Mouse (Mus musculus) liver, embryonic 12.5 days (tissue): ENCODE results near the gene Wbp1l. TPM values are rescaled to one million over a fixed set of nuclear protein-coding genes. Genes with fewer than 3 reads are reported as not detected.
"Not testable (repeated sequence)": the region's sequence is repeated elsewhere in the genome, so short reads cannot be mapped to it uniquely, and the experiment has no call there.

Source experiments
- ATAC-seq: fragments of 200-750 bp; cut with Nextera tagmentation; 2 replicates; pipeline ENCODE4 v1.8.0; 2017; ENCODE audit warnings: moderate number of reproducible peaks, mild to moderate bottlenecking, moderate library complexity
- H3K27ac ChIP-seq: fragments of 300-500 bp; sonication (generic); 2 replicates; pipeline ENCODE4 v1.5.1; 2016; ENCODE audit warnings: mild to moderate bottlenecking
- H3K27me3 ChIP-seq: fragments of 300-500 bp; sonication (generic); replicated peaks from 2 replicates; pipeline ENCODE4 v1.6.1; 2016; ENCODE audit warnings: mild to moderate bottlenecking, moderate library complexity
- H3K36me3 ChIP-seq: fragments of 300-500 bp; sonication (generic); 2 replicates; pipeline ENCODE4 v1.6.1; 2016; ENCODE audit warnings: mild to moderate bottlenecking, moderate library complexity
- H3K4me1 ChIP-seq: fragments of 300-500 bp; sonication (generic); 2 replicates; pipeline ENCODE4 v1.6.1; 2016
- H3K4me2 ChIP-seq: fragments of 300-500 bp; sonication (generic); 2 replicates; pipeline ENCODE4 v1.6.1; 2016; ENCODE audit warnings: mild to moderate bottlenecking, moderate library complexity
- H3K4me3 ChIP-seq: fragments of 300-500 bp; sonication (generic); 2 replicates; pipeline ENCODE4 v1.5.1; 2016; ENCODE audit warnings: mild to moderate bottlenecking, moderate library complexity
- H3K9ac ChIP-seq: fragments of 300-500 bp; sonication (generic); 2 replicates; pipeline ENCODE4 v1.6.1; 2016; ENCODE audit warnings: mild to moderate bottlenecking, moderate library complexity
- H3K9me3 ChIP-seq: fragments of 300-500 bp; sonication (generic); replicated peaks from 2 replicates; pipeline ENCODE4 v1.6.1; 2016; ENCODE audit warnings: mild to moderate bottlenecking, moderate library complexity
- WGBS: fragments of 180-500 bp; shearing (Covaris S2); methylation state at CpG from one replicate; pipeline ENCODE4 v1.1.7; 2016; ENCODE audit not compliant: insufficient replicate concordance; 5-methylcytosine and 5-hydroxymethylcytosine counted together
- polyA plus RNA-seq: library from polyadenylated mRNA; unstranded; fragments of >200 nt; fragmentation: Nextera tagmentation; extraction: Ambion mirVana; gene quantifications from 2 replicates; pipeline ENCODE4 v1.2.1, GENCODE M21; 2016

Gene Wbp1l
- polyA plus RNA-seq, result 24.4 and 24.9 TPM in 2 replicates

DNA sequence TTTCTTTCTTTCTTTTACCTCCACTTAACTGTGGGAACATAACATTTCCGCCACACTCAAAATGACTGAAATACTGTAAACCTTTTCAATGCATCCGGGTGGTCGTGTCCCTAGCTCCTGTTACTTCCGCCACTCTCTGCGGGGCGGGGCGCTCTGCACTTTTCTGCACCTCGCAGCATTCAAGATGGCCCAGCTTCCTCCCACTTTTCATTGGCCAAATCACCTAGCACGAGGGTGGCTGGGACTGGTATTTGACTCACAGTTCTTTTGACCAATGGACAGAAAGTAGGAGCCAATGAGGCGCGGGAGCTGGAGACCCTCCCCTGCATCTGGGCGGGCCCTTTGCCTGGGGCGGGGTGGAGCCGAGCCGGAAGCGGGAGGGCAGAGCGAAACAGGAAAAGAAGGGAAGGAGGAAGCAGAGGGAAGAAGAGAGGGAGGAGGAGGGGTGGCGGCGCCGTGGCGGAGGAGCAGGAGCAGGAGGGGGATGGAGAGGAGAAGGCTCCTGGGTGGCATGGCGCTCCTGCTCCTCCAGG is at the start of gene Wbp1l:
Gene Wbp1l (plus strand): TSS at position 365 of the 533 bp plus-strand sequence.
- peak within 1 kb of the TSS; percentile 99 for H3K4me3 ChIP-seq
- ATAC-seq, result peak; percentile 99
- no peaks in the 10 kb centered on the region for H3K9me3 ChIP-seq
- WGBS, result 0% methylated on average over 22 of the region's 22 CpGs
- H3K27me3 ChIP-seq, result no peaks in the 10 kb centered on the region
- H3K9ac ChIP-seq, result peak within 1 kb of the TSS; percentile 89
- peaks cover 36% of the 10 kb centered on the region for H3K36me3 ChIP-seq
- peaks cover 43% of the 10 kb centered on the region for H3K4me1 ChIP-seq
- peak within 1 kb of the TSS; percentile 80 for H3K27ac ChIP-seq
- H3K4me2 ChIP-seq, result peak within 1 kb of the TSS; percentile 95

DNA sequence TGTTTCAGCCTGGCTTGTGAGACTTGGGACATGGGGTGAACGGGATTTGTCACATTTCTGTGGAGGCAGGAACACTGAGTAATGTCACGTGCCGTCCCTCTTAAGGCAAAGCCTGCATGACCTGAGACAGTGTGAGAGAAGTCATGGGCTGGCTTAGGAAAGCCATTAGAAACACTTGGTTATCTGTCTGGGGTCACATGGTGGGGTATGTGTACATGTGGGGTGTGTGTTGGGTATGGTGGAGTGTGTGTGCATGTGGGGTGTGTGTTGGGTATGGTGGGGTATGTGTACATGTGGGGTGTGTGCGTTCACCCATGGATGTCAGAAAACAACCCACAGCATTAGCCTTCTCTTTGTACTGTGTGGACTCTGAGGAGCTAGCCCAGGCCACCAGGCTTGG is 48.5 kb upstream of the Wbp1l start:
- WGBS, result 80% methylated on average over 4 of the region's 4 CpGs

GRCm38 (mm10) chr19:46552496-46552895 is 46.4 kb upstream of the Wbp1l start:
- H3K9ac ChIP-seq, result no peak overlapping the region
- no peak overlapping the region for H3K4me3 ChIP-seq
- H3K27me3 ChIP-seq, result no peaks in the 10 kb centered on the region
- H3K36me3 ChIP-seq, result peaks cover 45% of the 10 kb centered on the region
- no peak overlapping the region for H3K4me2 ChIP-seq
- 58% methylated on average over 4 of the region's 4 CpGs for WGBS
- H3K4me1 ChIP-seq, result peaks cover 30% of the 10 kb centered on the region
- H3K27ac ChIP-seq, result peak overlapping the region; percentile 64; the same call in 1 of the 2 replicates
- ATAC-seq, result no peak
- no peaks in the 10 kb centered on the region for H3K9me3 ChIP-seq

More for the DNA sequence above, 48.5 kb upstream of the Wbp1l start:
- H3K4me1 ChIP-seq, result peaks cover 34% of the 10 kb centered on the region
- H3K4me2 ChIP-seq, result no peak overlapping the region
- ATAC-seq, result no peak; the same call in 1 of the 2 replicates
- no peaks in the 10 kb centered on the region for H3K9me3 ChIP-seq
- H3K4me3 ChIP-seq, result no peak overlapping the region
- H3K9ac ChIP-seq, result no peak overlapping the region
- no peak overlapping the region for H3K27ac ChIP-seq
- no peaks in the 10 kb centered on the region for H3K27me3 ChIP-seq
- peaks cover 35% of the 10 kb centered on the region for H3K36me3 ChIP-seq

- Histone ChIP-seq H3K27me3 (no peaks in the 10 kb centered on the region), H3K36me3 (peaks cover 41% of the 10 kb centered on the region), H3K9ac (peak overlapping the region; percentile 53), H3K4me3 (no peak overlapping the region), H3K4me2 (peak overlapping the region; percentile 61), H3K27ac (peak overlapping the region; percentile 88), H3K9me3 (no peaks in the 10 kb centered on the region), H3K4me1 (peaks cover 31% of the 10 kb centered on the region)
- ATAC-seq, result peak; percentile 89
- 13% methylated on average over 11 of the region's 11 CpGs for WGBS
These were observed 45.3 kb upstream of the Wbp1l start for GRCm38 (mm10) chr19:46553541-46553955.

GRCm38 (mm10) chr19:46558009-46558408 is 40.9 kb upstream of the Wbp1l start:
- WGBS, result 72% methylated on average over 8 of the region's 8 CpGs
- Histone ChIP-seq H3K4me2 (no peak overlapping the region), H3K27ac (no peak overlapping the region), H3K36me3 (peaks cover 13% of the 10 kb centered on the region), H3K9me3 (no peaks in the 10 kb centered on the region), H3K9ac (no peak overlapping the region), H3K4me1 (peaks cover 36% of the 10 kb centered on the region), H3K4me3 (no peak overlapping the region), H3K27me3 (no peaks in the 10 kb centered on the region)
- ATAC-seq, result no peak

GRCm38 (mm10) chr19:46558631-46559030 is 40.3 kb upstream of the Wbp1l start:
- WGBS, result 76% methylated on average over 12 of the region's 12 CpGs
- Histone ChIP-seq H3K9me3 (no peaks in the 10 kb centered on the region), H3K4me2 (no peak overlapping the region), H3K4me1 (peaks cover 35% of the 10 kb centered on the region), H3K4me3 (no peak overlapping the region), H3K27ac (no peak overlapping the region), H3K36me3 (peaks cover 13% of the 10 kb centered on the region), H3K9ac (no peak overlapping the region), H3K27me3 (no peaks in the 10 kb centered on the region)
- ATAC-seq, result no peak

- H3K4me2 ChIP-seq, result no peak overlapping the region
- WGBS, result 31% methylated on average over 1 of the region's 1 CpGs
- peaks cover 1% of the 10 kb centered on the region for H3K36me3 ChIP-seq
- H3K4me1 ChIP-seq, result peaks cover 22% of the 10 kb centered on the region
- no peaks in the 10 kb centered on the region for H3K27me3 ChIP-seq
- no peak overlapping the region for H3K9ac ChIP-seq
- ATAC-seq, result no peak
- no peaks in the 10 kb centered on the region for H3K9me3 ChIP-seq
- no peak overlapping the region for H3K27ac ChIP-seq
- no peak overlapping the region for H3K4me3 ChIP-seq
These were observed 36.8 kb upstream of the Wbp1l start for GRCm38 (mm10) chr19:46562132-46562531.

DNA sequence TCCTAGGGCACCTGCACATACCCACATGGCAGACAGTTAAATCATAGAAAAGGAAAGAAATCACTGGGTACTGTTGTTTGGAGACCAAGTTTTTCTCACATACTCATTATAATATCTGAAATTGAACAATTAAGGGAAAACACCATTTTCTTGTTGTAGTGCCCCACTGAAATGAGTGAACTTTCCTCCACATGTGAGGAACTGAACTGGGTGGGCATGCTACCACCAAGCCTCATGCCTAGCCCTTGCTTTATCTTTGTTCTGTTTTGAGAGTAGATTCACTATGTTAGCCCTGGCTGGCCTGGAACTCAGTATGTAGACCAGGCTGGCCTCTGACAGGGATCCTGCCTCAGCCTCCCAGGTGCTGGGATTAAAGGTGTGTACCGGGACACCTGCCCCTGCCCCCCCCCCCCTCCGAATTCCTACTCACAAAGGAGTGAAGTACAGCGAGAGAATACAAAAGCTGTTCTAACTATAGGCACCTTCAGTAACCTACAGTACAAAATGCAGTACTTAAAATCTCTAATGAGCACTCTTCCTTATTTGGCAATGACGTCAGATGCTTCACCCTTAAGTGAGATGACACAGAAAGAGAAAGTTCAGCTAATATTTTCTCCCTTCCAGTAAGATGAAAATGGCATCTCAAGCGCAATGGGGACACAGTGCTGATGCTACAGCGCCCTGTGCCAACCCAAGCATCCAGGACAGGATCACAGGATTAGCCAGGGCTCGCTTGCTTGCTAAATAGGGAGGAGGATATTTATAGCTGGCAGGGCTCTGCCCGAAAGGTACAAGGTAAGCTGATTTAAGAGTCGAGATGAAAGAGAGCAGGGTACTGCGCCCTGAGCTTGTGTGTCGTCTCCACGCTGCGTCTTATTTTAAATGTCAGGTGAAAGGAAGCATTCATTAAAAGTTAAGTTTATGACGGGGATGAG is 36.0 kb upstream of the Wbp1l start:
- WGBS, result 83% methylated on average over 14 of the region's 14 CpGs
- no peak overlapping the region for H3K27ac ChIP-seq
- no peak for ATAC-seq

GRCm38 (mm10) chr19:46563603-46564002 is 35.3 kb upstream of the Wbp1l start:
- peaks cover 20% of the 10 kb centered on the region for H3K4me1 ChIP-seq
- no peaks in the 10 kb centered on the region for H3K27me3 ChIP-seq
- H3K4me3 ChIP-seq, result no peak overlapping the region
- H3K9ac ChIP-seq, result no peak overlapping the region
- H3K27ac ChIP-seq, result no peak overlapping the region
- no peaks in the 10 kb centered on the region for H3K36me3 ChIP-seq
- no peak overlapping the region for H3K4me2 ChIP-seq
- WGBS, result 76% methylated on average over 4 of the region's 4 CpGs
- no peaks in the 10 kb centered on the region for H3K9me3 ChIP-seq
- ATAC-seq, result no peak

More for the DNA sequence above, 36.0 kb upstream of the Wbp1l start:
- Histone ChIP-seq H3K36me3 (no peaks in the 10 kb centered on the region), H3K9me3 (no peaks in the 10 kb centered on the region), H3K4me2 (no peak overlapping the region), H3K4me3 (no peak overlapping the region), H3K27me3 (no peaks in the 10 kb centered on the region), H3K9ac (no peak overlapping the region), H3K4me1 (peaks cover 22% of the 10 kb centered on the region)

GRCm38 (mm10) chr19:46564043-46564462 is 34.8 kb upstream of the Wbp1l start:
- H3K27ac ChIP-seq, result no peak overlapping the region
- H3K36me3 ChIP-seq, result no peaks in the 10 kb centered on the region
- no peak overlapping the region for H3K4me3 ChIP-seq
- no peaks in the 10 kb centered on the region for H3K9me3 ChIP-seq
- H3K9ac ChIP-seq, result no peak overlapping the region
- H3K4me1 ChIP-seq, result peaks cover 16% of the 10 kb centered on the region
- no peak overlapping the region for H3K4me2 ChIP-seq
- H3K27me3 ChIP-seq, result no peaks in the 10 kb centered on the region
- WGBS, result 66% methylated on average over 14 of the region's 14 CpGs
- no peak for ATAC-seq

DNA sequence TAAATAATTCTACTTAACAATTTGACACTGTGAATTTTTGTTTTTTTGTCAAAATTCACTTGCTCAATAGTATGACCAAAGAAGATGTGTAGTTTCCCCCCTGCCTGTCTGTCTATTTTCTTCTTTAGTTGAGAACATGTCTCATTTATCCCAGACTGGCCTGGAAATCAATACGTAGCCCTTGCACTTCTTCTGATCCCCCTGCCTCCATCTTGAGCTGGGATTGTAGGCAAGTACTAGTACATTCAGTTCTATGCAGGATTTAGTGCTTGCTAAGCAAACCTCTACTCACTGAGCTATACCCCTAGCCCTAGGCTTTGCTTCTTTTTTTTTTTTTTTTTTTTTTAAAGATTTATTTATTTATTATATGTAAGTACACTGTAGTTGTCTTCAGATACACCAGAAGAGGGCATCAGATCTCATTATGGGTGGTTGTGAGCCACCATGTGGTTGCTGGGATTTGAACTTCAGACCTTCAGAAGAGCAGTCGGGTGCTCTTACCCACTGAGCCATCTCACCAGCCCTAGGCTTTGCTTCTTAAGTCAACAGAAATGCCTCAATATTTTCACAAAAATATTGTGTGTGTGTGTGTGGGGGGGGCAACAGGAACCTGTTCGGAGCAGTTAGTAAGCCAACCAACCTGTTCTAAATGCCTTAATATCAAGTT is 27.5 kb upstream of the Wbp1l start:
- H3K36me3 ChIP-seq, H3K27me3 ChIP-seq, H3K9ac ChIP-seq, ATAC-seq, H3K9me3 ChIP-seq, H3K27ac ChIP-seq: not testable (repeated sequence)
- 70% methylated on average over 3 of the region's 3 CpGs for WGBS
- Histone ChIP-seq H3K4me1 (peaks cover 39% of the 10 kb centered on the region), H3K4me3 (0 out of 2 replicates have a peak overlapping the region, but pooled peaks have one; percentile 78), H3K4me2 (peak overlapping the region; percentile 94)

DNA sequence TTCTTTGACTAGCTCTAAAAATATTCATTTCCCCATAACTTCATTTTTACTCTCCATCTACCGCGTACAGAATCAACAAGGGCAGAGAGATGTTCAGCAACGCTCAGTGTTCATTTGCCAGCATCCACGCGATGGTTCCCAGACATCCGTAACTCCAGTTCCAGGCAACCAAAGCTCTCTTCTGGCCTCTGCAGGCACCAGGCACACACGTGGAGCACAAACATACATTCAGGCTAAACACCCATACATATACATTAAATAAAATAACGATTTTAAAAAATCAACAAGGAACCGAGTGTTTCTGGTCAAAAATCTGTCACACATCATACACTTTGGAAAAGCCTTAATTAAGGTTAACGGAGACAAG is 27.0 kb upstream of the Wbp1l start:
- Histone ChIP-seq H3K4me1 (peaks cover 39% of the 10 kb centered on the region), H3K27me3 (no peaks in the 10 kb centered on the region), H3K4me3 (peak overlapping the region; percentile 78), H3K27ac (no peak overlapping the region), H3K9ac (peak overlapping the region; percentile 75; the same call in 1 of the 2 replicates), H3K9me3 (no peaks in the 10 kb centered on the region), H3K4me2 (peak overlapping the region; percentile 94), H3K36me3 (no peaks in the 10 kb centered on the region)
- ATAC-seq, result no peak
- WGBS, result 53% methylated on average over 10 of the region's 10 CpGs
